Mouse (Mus musculus): Measurements from ENCODE around the gene Jph3.

- TF ChIP-seq CTCF (IDR thresholded peaks at IDR 0.05; ENCODE audit: low read depth, low read length) = no peak
- TF ChIP-seq POLR2A (IDR thresholded peaks at IDR 0.05; ENCODE audit: extremely low read depth, insufficient read depth, low read length) = no peak
Observed at GRCm38 (mm10) chr8:121792159-121792558, 62.7 kb downstream of the Jph3 start.

Data from liver, adult 2 months (tissue).